19 mouse cellular contexts compared by ENCODE assay signal in the genomic region with DNA sequence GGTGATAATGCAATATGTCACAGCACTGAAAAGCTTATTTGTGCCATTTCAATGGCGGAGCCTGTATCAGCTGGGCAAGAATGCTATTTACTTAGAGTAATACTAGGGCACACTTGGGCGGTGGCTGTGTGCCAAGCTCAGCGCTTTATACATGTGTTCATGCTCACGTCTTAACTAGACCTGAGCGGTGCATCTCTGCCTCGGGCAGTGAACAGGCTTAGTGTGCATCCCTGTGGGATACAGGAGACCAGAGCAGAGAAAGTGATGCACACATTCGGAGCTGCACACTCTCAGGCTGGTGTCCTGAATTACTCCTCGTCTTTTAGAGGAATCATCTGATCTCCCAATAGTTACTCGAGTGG. TPM values are rescaled to one million over a fixed set of nuclear protein-coding genes. Genes with fewer than 3 reads are reported as not detected.
DNase-seq lines count a peak whose midpoint lies in the region; ATAC-seq and TF ChIP-seq lines count a peak whose summit lies in the region.
"Had no signal": no experiment of that assay in that cellular context is flagged by ENCODE, and none has a peak within 500 bp of the region (broad histone marks: within the 10 kb centered on the region; RNA-seq: fewer than 3 reads in every experiment).

No protein-coding gene starts in this region.

- no peaks in the 10 kb centered on the region for H3K9me3 ChIP-seq in hindbrain, embryonic 16.5 days (ENCODE audit: control insufficient read depth, low read length)
- no peaks in the 10 kb centered on the region for H3K9me3 ChIP-seq in hindbrain, embryonic 10.5 days
- no peaks in the 10 kb centered on the region for H3K9me3 ChIP-seq in stomach, postnatal 0 days (ENCODE audit: control insufficient read depth, low read length)
- H3K9me3 ChIP-seq: heart, embryonic 12.5 days; intestine, embryonic 15.5 days; megakaryocyte, embryonic 14.5 days; stomach, embryonic 15.5 days had no signal

- H3K4me1 ChIP-seq in hindbrain, embryonic 16.5 days (ENCODE audit: control insufficient read depth, insufficient read depth, low read depth, low read length) = peaks cover 6% of the 10 kb centered on the region
- peaks cover 21% of the 10 kb centered on the region for H3K4me1 ChIP-seq in hindbrain, embryonic 10.5 days (replicated peaks)
- no peaks in the 10 kb centered on the region for H3K4me1 ChIP-seq in stomach, postnatal 0 days (replicated peaks; ENCODE audit: control insufficient read depth, insufficient read depth)
- H3K4me1 ChIP-seq: intestine, embryonic 15.5 days had no signal

- 59% methylated on average over 9 of the region's 9 CpGs for WGBS in hindbrain, embryonic 16.5 days
- WGBS in hindbrain, embryonic 10.5 days = 85% methylated on average over 9 of the region's 9 CpGs
- WGBS in stomach, postnatal 0 days = 53% methylated on average over 9 of the region's 9 CpGs

- H3K4me3 ChIP-seq in hindbrain, embryonic 16.5 days (ENCODE audit: low read length) = no peak overlapping the region
- H3K4me3 ChIP-seq in hindbrain, embryonic 10.5 days = no peak overlapping the region
- no peak overlapping the region for H3K4me3 ChIP-seq in stomach, postnatal 0 days (ENCODE audit: low read depth, low read length)
- H3K4me3 ChIP-seq: heart, embryonic 12.5 days; intestine, embryonic 15.5 days; megakaryocyte, embryonic 14.5 days; myocyte; stomach, embryonic 15.5 days had no signal

- H3K27ac ChIP-seq in hindbrain, embryonic 16.5 days (ENCODE audit: low read depth, low read length) = no peak overlapping the region
- H3K27ac ChIP-seq in hindbrain, embryonic 10.5 days = no peak overlapping the region
- no peak overlapping the region for H3K27ac ChIP-seq in stomach, postnatal 0 days (replicated peaks)
- H3K27ac ChIP-seq: intestine, embryonic 15.5 days; stomach, embryonic 15.5 days had no signal

- H3K27me3 ChIP-seq in hindbrain, embryonic 16.5 days (replicated peaks; ENCODE audit: control insufficient read depth, insufficient read depth, low read length) = no peaks in the 10 kb centered on the region
- peaks cover 18% of the 10 kb centered on the region for H3K27me3 ChIP-seq in hindbrain, embryonic 10.5 days (ENCODE audit: insufficient read depth, poor library complexity, severe bottlenecking)
- H3K27me3 ChIP-seq in stomach, postnatal 0 days (ENCODE audit: control insufficient read depth, insufficient read depth, low read length) = no peaks in the 10 kb centered on the region
- H3K27me3 ChIP-seq: intestine, embryonic 15.5 days; stomach, embryonic 15.5 days had no signal

- H3K4me2 ChIP-seq in hindbrain, embryonic 16.5 days (ENCODE audit: low read length) = no peak overlapping the region
- H3K4me2 ChIP-seq in stomach, postnatal 0 days (replicated peaks; ENCODE audit: low read depth) = no peak overlapping the region
- H3K4me2 ChIP-seq: heart, embryonic 12.5 days; intestine, embryonic 15.5 days; stomach, embryonic 15.5 days had no signal

- peak; percentile 7 to 26 for DNase-seq in cerebellum, postnatal 14 days
- DNase-seq in cerebellum, postnatal 4 days (ENCODE audit: low spot score in 2 of 2) = no peak
- DNase-seq in hindbrain, embryonic 10.5 days (ENCODE audit: low spot score) = no peak
- peak; percentile 43 for DNase-seq in retina, postnatal 1 day
- DNase-seq in retina, embryonic 14.5 days (ENCODE audit: low spot score) = no peak
- peak; percentile 30 for DNase-seq in stomach, postnatal 0 days (ENCODE audit: low spot score)
- no peak for DNase-seq in kidney, adult 11 months
- DNase-seq: cerebellum, adult 9-11 months; left cerebral cortex, postnatal 4 days; lung, adult 18-20 months; right cerebral cortex, adult 18-20 months had no signal

- no peak for TF ChIP-seq CTCF in stomach, postnatal 0 days (IDR thresholded peaks at IDR 0.05; ENCODE audit: low read depth)

- no peak overlapping the region for H3K9ac ChIP-seq in hindbrain, embryonic 16.5 days (ENCODE audit: low read depth, low read length)
- no peak overlapping the region for H3K9ac ChIP-seq in stomach, postnatal 0 days (ENCODE audit: low read length)
- H3K9ac ChIP-seq: heart, embryonic 12.5 days; intestine, embryonic 15.5 days; stomach, embryonic 15.5 days had no signal

- 0 out of 2 replicates have a peak, but pooled peaks have one; percentile 52 for ATAC-seq in hindbrain, embryonic 16.5 days
- ATAC-seq in stomach, postnatal 0 days (ENCODE audit: low FRiP score, low TSS enrichment) = no peak
- ATAC-seq: intestine, embryonic 15.5 days had no signal

- TF ChIP-seq EP300 in stomach, postnatal 0 days (optimal IDR thresholded peaks at IDR 0.05) = no peak

- H3K36me3 ChIP-seq in hindbrain, embryonic 16.5 days (ENCODE audit: control insufficient read depth, insufficient read depth, low read length) = no peaks in the 10 kb centered on the region
- no peaks in the 10 kb centered on the region for H3K36me3 ChIP-seq in hindbrain, embryonic 10.5 days
- no peaks in the 10 kb centered on the region for H3K36me3 ChIP-seq in stomach, postnatal 0 days (ENCODE audit: control insufficient read depth, insufficient read depth, low read length)
- H3K36me3 ChIP-seq: heart, embryonic 12.5 days; intestine, embryonic 15.5 days; stomach, embryonic 15.5 days had no signal

RNA-seq across cellular contexts. Expression of a gene that starts 6.2 kb away (rescaled TPM):
- polyA plus RNA-seq in hindbrain, embryonic 16.5 days (2015; fragmentation: Nextera tagmentation; extraction: Ambion mirVana) = 0.27 and 0.28 TPM in 2 replicates
- 4.9 and 8.6 TPM in 2 replicates for polyA plus RNA-seq in hindbrain, embryonic 10.5 days (2016; fragmentation: Nextera tagmentation; extraction: Ambion mirVana)
- not detected in 2 replicates for polyA plus RNA-seq in stomach, postnatal 0 days (2015; fragmentation: Nextera tagmentation; extraction: Ambion mirVana)
- polyA plus RNA-seq: liver, adult 2 months; myocyte had no signal

RNA-seq across cellular contexts. Expression of a gene that starts 15.5 kb away (rescaled TPM):
- polyA plus RNA-seq in hindbrain, embryonic 16.5 days (2015; fragmentation: Nextera tagmentation; extraction: Ambion mirVana) = 1.2 and 1.3 TPM in 2 replicates
- 0.50 and 1.1 TPM in 2 replicates for polyA plus RNA-seq in hindbrain, embryonic 10.5 days (2016; fragmentation: Nextera tagmentation; extraction: Ambion mirVana)
- polyA plus RNA-seq in stomach, postnatal 0 days (2015; fragmentation: Nextera tagmentation; extraction: Ambion mirVana) = 0.62 and 0.72 TPM in 2 replicates
- polyA plus RNA-seq: heart, embryonic 12.5 days; small intestine, adult 2 months had no signal

RNA-seq across cellular contexts. Expression of a gene that starts 26.2 kb away (rescaled TPM):
- polyA plus RNA-seq in hindbrain, embryonic 16.5 days (2015; fragmentation: Nextera tagmentation; extraction: Ambion mirVana) = 0.59 and 0.62 TPM in 2 replicates
- polyA plus RNA-seq in hindbrain, embryonic 10.5 days (2016; fragmentation: Nextera tagmentation; extraction: Ambion mirVana) = 0.41 and 0.62 TPM in 2 replicates
- 1.9 TPM in 2 replicates for polyA plus RNA-seq in stomach, postnatal 0 days (2015; fragmentation: Nextera tagmentation; extraction: Ambion mirVana)
- polyA plus RNA-seq: myocyte had no signal

Comparison
In these comparisons a context has a peak if more than half of its experiments do, and no peak if none do; other contexts are left out.
1. DNase-seq: peak in cerebellum, postnatal 14 days (2 of 2), retina, postnatal 1 day (single experiment) and stomach, postnatal 0 days (single experiment); none in cerebellum, postnatal 4 days (0 of 2), hindbrain, embryonic 10.5 days (single experiment), retina, embryonic 14.5 days (single experiment) and kidney, adult 11 months (single experiment).